Mouse (Mus musculus): ENCODE measurements at regions not wholly inside any gene's neighbourhood (a gene's known extent, or its start where the extent isn't known, plus 50 kb on each side); places are given as distances from the start of the nearest gene placed in this dataset.

- peak; percentile 9 to 10 for DNase-seq
- Histone ChIP-seq H3K4me1 (ENCODE audit: control insufficient read depth, insufficient read depth, low read length) (no peaks in the 10 kb centered on the region), H3K4me3 (replicated peaks; ENCODE audit: insufficient read depth, low read depth, low read length) (no peak overlapping the region), H3K27me3 (ENCODE audit: control insufficient read depth, insufficient read depth, low read length) (no peaks in the 10 kb centered on the region), H3K27ac (ENCODE audit: insufficient read depth, low read length) (no peak overlapping the region)
- TF ChIP-seq CTCF (IDR thresholded peaks at IDR 0.05; ENCODE audit: borderline replicate concordance, insufficient read depth, low read depth, low read length) (no peak; the same call in 1 of the 2 replicates), POLR2A (IDR thresholded peaks at IDR 0.05; ENCODE audit: borderline replicate concordance, insufficient read depth, low read length) (no peak)
- 3% methylated on average over 2 of the region's 2 CpGs for WGBS
These were observed 431.3 kb upstream of the Reg3g start for GRCm38 (mm10) chr6:78899952-78900351.

- Histone ChIP-seq H3K27ac (ENCODE audit: insufficient read depth, low read length) (no peak overlapping the region), H3K27me3 (ENCODE audit: control insufficient read depth, insufficient read depth, low read length) (no peaks in the 10 kb centered on the region), H3K4me1 (ENCODE audit: control insufficient read depth, insufficient read depth, low read length) (no peaks in the 10 kb centered on the region), H3K4me3 (replicated peaks; ENCODE audit: insufficient read depth, low read depth, low read length) (no peak overlapping the region)
- no peak for DNase-seq
- TF ChIP-seq CTCF (IDR thresholded peaks at IDR 0.05; ENCODE audit: borderline replicate concordance, insufficient read depth, low read depth, low read length) (no peak), POLR2A (IDR thresholded peaks at IDR 0.05; ENCODE audit: borderline replicate concordance, insufficient read depth, low read length) (no peak)
- 83% methylated on average over 3 of the region's 3 CpGs for WGBS
These were observed 424.1 kb upstream of the Reg3g start for GRCm38 (mm10) chr6:78892730-78893129.

- Histone ChIP-seq H3K27me3 (ENCODE audit: control insufficient read depth, insufficient read depth, low read length) (no peaks in the 10 kb centered on the region), H3K4me3 (replicated peaks; ENCODE audit: insufficient read depth, low read depth, low read length) (no peak overlapping the region), H3K27ac (ENCODE audit: insufficient read depth, low read length) (no peak overlapping the region), H3K4me1 (ENCODE audit: control insufficient read depth, insufficient read depth, low read length) (no peaks in the 10 kb centered on the region)
- TF ChIP-seq CTCF (IDR thresholded peaks at IDR 0.05; ENCODE audit: borderline replicate concordance, insufficient read depth, low read depth, low read length) (no peak), POLR2A (IDR thresholded peaks at IDR 0.05; ENCODE audit: borderline replicate concordance, insufficient read depth, low read length) (no peak)
- no peak for DNase-seq
These were observed 394.4 kb upstream of the Reg3g start for GRCm38 (mm10) chr6:78863031-78863430.

- Histone ChIP-seq H3K27me3 (ENCODE audit: control insufficient read depth, insufficient read depth, low read length) (no peaks in the 10 kb centered on the region), H3K4me3 (replicated peaks; ENCODE audit: insufficient read depth, low read depth, low read length) (no peak overlapping the region), H3K4me1 (ENCODE audit: control insufficient read depth, insufficient read depth, low read length) (no peaks in the 10 kb centered on the region), H3K27ac (ENCODE audit: insufficient read depth, low read length) (no peak overlapping the region)
- 61% methylated on average over 2 of the region's 2 CpGs for WGBS
- no peak for TF ChIP-seq CTCF (IDR thresholded peaks at IDR 0.05; ENCODE audit: borderline replicate concordance, insufficient read depth, low read depth, low read length)
- DNase-seq = no peak
These were observed 372.6 kb upstream of the Reg3g start for GRCm38 (mm10) chr6:78841261-78841660.

- no peak for TF ChIP-seq POLR2A (IDR thresholded peaks at IDR 0.05; ENCODE audit: borderline replicate concordance, insufficient read depth, low read length)
- no peak for TF ChIP-seq CTCF (IDR thresholded peaks at IDR 0.05; ENCODE audit: borderline replicate concordance, insufficient read depth, low read depth, low read length)
- WGBS = 30% methylated on average over 6 of the region's 6 CpGs
- Histone ChIP-seq H3K27ac (ENCODE audit: insufficient read depth, low read length) (no peak overlapping the region), H3K27me3 (ENCODE audit: control insufficient read depth, insufficient read depth, low read length) (no peaks in the 10 kb centered on the region), H3K4me3 (replicated peaks; ENCODE audit: insufficient read depth, low read depth, low read length) (no peak overlapping the region), H3K4me1 (ENCODE audit: control insufficient read depth, insufficient read depth, low read length) (no peaks in the 10 kb centered on the region)
- no peak for DNase-seq
These were observed 357.4 kb upstream of the Reg3g start for GRCm38 (mm10) chr6:78825901-78826629.

GRCm38 (mm10) chr6:78821251-78821650, 352.6 kb upstream of the Reg3g start:
- 73% methylated on average over 1 of the region's 1 CpGs for WGBS
- Histone ChIP-seq H3K4me1 (ENCODE audit: control insufficient read depth, insufficient read depth, low read length) (no peaks in the 10 kb centered on the region), H3K27me3 (ENCODE audit: control insufficient read depth, insufficient read depth, low read length) (no peaks in the 10 kb centered on the region), H3K27ac (ENCODE audit: insufficient read depth, low read length) (no peak overlapping the region), H3K4me3 (replicated peaks; ENCODE audit: insufficient read depth, low read depth, low read length) (no peak overlapping the region)
- TF ChIP-seq POLR2A (IDR thresholded peaks at IDR 0.05; ENCODE audit: borderline replicate concordance, insufficient read depth, low read length) (no peak), CTCF (IDR thresholded peaks at IDR 0.05; ENCODE audit: borderline replicate concordance, insufficient read depth, low read depth, low read length) (no peak)
- no peak for DNase-seq

- no peaks in the 10 kb centered on the region for H3K4me1 ChIP-seq (ENCODE audit: control insufficient read depth, insufficient read depth, low read length)
- no peak for DNase-seq
- no peak overlapping the region for H3K27ac ChIP-seq (ENCODE audit: insufficient read depth, low read length)
- H3K4me3 ChIP-seq (replicated peaks; ENCODE audit: insufficient read depth, low read depth, low read length) = no peak overlapping the region
- WGBS = 74% methylated on average over 2 of the region's 2 CpGs
- no peaks in the 10 kb centered on the region for H3K27me3 ChIP-seq (ENCODE audit: control insufficient read depth, insufficient read depth, low read length)
- TF ChIP-seq POLR2A (IDR thresholded peaks at IDR 0.05; ENCODE audit: borderline replicate concordance, insufficient read depth, low read length) (no peak), CTCF (IDR thresholded peaks at IDR 0.05; ENCODE audit: borderline replicate concordance, insufficient read depth, low read depth, low read length) (no peak)
These were observed 328.3 kb upstream of the Reg3g start for GRCm38 (mm10) chr6:78797013-78797412.

GRCm38 (mm10) chr6:78788972-78789371, 320.3 kb upstream of the Reg3g start:
- TF ChIP-seq POLR2A (IDR thresholded peaks at IDR 0.05; ENCODE audit: borderline replicate concordance, insufficient read depth, low read length) (no peak), CTCF (IDR thresholded peaks at IDR 0.05; ENCODE audit: borderline replicate concordance, insufficient read depth, low read depth, low read length) (no peak)
- Histone ChIP-seq H3K27me3 (ENCODE audit: control insufficient read depth, insufficient read depth, low read length) (no peaks in the 10 kb centered on the region), H3K4me3 (replicated peaks; ENCODE audit: insufficient read depth, low read depth, low read length) (no peak overlapping the region), H3K4me1 (ENCODE audit: control insufficient read depth, insufficient read depth, low read length) (no peaks in the 10 kb centered on the region), H3K27ac (ENCODE audit: insufficient read depth, low read length) (no peak overlapping the region)
- DNase-seq = no peak
- WGBS = 80% methylated on average over 2 of the region's 2 CpGs

All from cerebellum, adult 2 months (tissue).